Mouse (Mus musculus) right cerebral cortex, postnatal 4 days (tissue): Measurements from ENCODE around the gene 4931406P16Rik.

Source experiments
- DNase-seq: peaks from one replicate; pipeline ENCODE4 v3.0.0-alpha.2; 2022

The 4931406P16Rik gene

GRCm38 (mm10) chr7:34242176-34242575 is 71.2 kb downstream of the 4931406P16Rik start:
- DNase-seq: peak; percentile 35

GRCm38 (mm10) chr7:34238086-34238485 is 75.3 kb downstream of the 4931406P16Rik start:
- DNase-seq: no peak

GRCm38 (mm10) chr7:34235602-34236001 is 77.7 kb downstream of the 4931406P16Rik start:
- DNase-seq: no peak

GRCm38 (mm10) chr7:34234610-34235561 is 78.5 kb downstream of the 4931406P16Rik start:
- no peak for DNase-seq

GRCm38 (mm10) chr7:34233909-34234609 is 79.3 kb downstream of the 4931406P16Rik start:
- DNase-seq: peak; percentile 99

- no peak for DNase-seq
Observed at GRCm38 (mm10) chr7:34232785-34233725, 80.3 kb downstream of the 4931406P16Rik start.

GRCm38 (mm10) chr7:34230116-34230515 is 83.2 kb downstream of the 4931406P16Rik start, which contains the start of gene Gpi1:
Gpi1 (minus strand) TSS chr7:34230336.
- DNase-seq: peak; percentile 75

GRCm38 (mm10) chr7:34229691-34230111 is 83.7 kb downstream of the 4931406P16Rik start:
- DNase-seq: peak; percentile 48

- DNase-seq: no peak
Observed at GRCm38 (mm10) chr7:34229153-34229552, 84.2 kb downstream of the 4931406P16Rik start.

GRCm38 (mm10) chr7:34228641-34229040 is 84.7 kb downstream of the 4931406P16Rik start:
- no peak for DNase-seq

GRCm38 (mm10) chr7:34226846-34227245 is 86.5 kb downstream of the 4931406P16Rik start:
- no peak for DNase-seq

GRCm38 (mm10) chr7:34226086-34226485 is 87.3 kb downstream of the 4931406P16Rik start:
- no peak for DNase-seq

GRCm38 (mm10) chr7:34224308-34224707 is 89.0 kb downstream of the 4931406P16Rik start:
- no peak for DNase-seq

GRCm38 (mm10) chr7:34222340-34222739 is 91.0 kb downstream of the 4931406P16Rik start:
- DNase-seq: no peak

GRCm38 (mm10) chr7:34221594-34222250 is 91.6 kb downstream of the 4931406P16Rik start:
- no peak for DNase-seq

GRCm38 (mm10) chr7:34218496-34218895 is 94.9 kb downstream of the 4931406P16Rik start:
- DNase-seq: no peak

- DNase-seq: no peak
Observed at GRCm38 (mm10) chr7:34216474-34216873, 96.9 kb downstream of the 4931406P16Rik start.

- DNase-seq: no peak
Observed at GRCm38 (mm10) chr7:34215481-34215880, 97.9 kb downstream of the 4931406P16Rik start.

GRCm38 (mm10) chr7:34214644-34215043 is 98.7 kb downstream of the 4931406P16Rik start:
- no peak for DNase-seq

- no peak for DNase-seq
Observed at GRCm38 (mm10) chr7:34213281-34213680, 100.1 kb downstream of the 4931406P16Rik start.

GRCm38 (mm10) chr7:34208027-34208745 is 105.2 kb downstream of the 4931406P16Rik start:
- DNase-seq: no peak
